Mouse (Mus musculus) myocyte (in vitro differentiated cells): ENCODE data around the gene Oard1. TPM values are rescaled to one million over a fixed set of nuclear protein-coding genes. Genes with fewer than 3 reads are reported as not detected.

Experiments used
- H3K27me3 ChIP-seq: one replicate; pipeline ENCODE4 v1.6.1; 2011; ENCODE audit not compliant: control insufficient read depth, insufficient read depth, insufficient read length
- H3K36me3 ChIP-seq: one replicate; pipeline ENCODE4 v1.6.1; 2011; ENCODE audit not compliant: control insufficient read depth, insufficient read depth
- H3K4me2 ChIP-seq: one replicate; pipeline ENCODE4 v1.6.1; 2011; ENCODE audit warnings: low read depth, control low read depth
- H3K4me3 ChIP-seq: one replicate; pipeline ENCODE4 v1.5.1; 2011; ENCODE audit warnings: mild to moderate bottlenecking, control low read depth, moderate library complexity
- H3K79me2 ChIP-seq: one replicate; pipeline ENCODE4 v1.6.1; 2011; ENCODE audit not compliant: control insufficient read depth, insufficient read depth
- H3ac ChIP-seq: one replicate; pipeline ENCODE4 v1.6.1; 2011; ENCODE audit not compliant: control insufficient read depth, insufficient read length
- CEBPB ChIP-seq: IDR thresholded peaks from 2 replicates; pipeline ENCODE4 v1.6.1; 2011; ENCODE audit warnings: mild to moderate bottlenecking, moderate library complexity; ENCODE audit not compliant: poor library complexity, insufficient read depth, severe bottlenecking
- E2F4 ChIP-seq: IDR thresholded peaks from one replicate; pipeline ENCODE4 v1.6.1; 2011; ENCODE audit warnings: mild to moderate bottlenecking, control low read depth, moderate library complexity; ENCODE audit not compliant: insufficient read depth
- MAX ChIP-seq: IDR thresholded peaks from one replicate; pipeline ENCODE4 v1.6.1; 2011; ENCODE audit warnings: low read depth, mild to moderate bottlenecking, control low read depth
- MYOD1 ChIP-seq, 3 experiments: IDR thresholded peaks; one replicate each; pipeline ENCODE4 v1.6.1; 2011; ENCODE audit warnings: control low read depth in 2 of 3, low read depth in 2 of 3, mild to moderate bottlenecking in 2 of 3, moderate library complexity in 1 of 3; ENCODE audit not compliant: insufficient read length in 2 of 3, control insufficient read depth in 1 of 3
- MYOG ChIP-seq, 3 experiments: IDR thresholded peaks; one replicate each; pipeline ENCODE4 v1.6.1; 2011; ENCODE audit warnings: control low read depth in 2 of 3, low read depth in 2 of 3, mild to moderate bottlenecking in 2 of 3; ENCODE audit not compliant: insufficient read length in 2 of 3, control insufficient read depth in 1 of 3, insufficient read depth in 1 of 3
- POLR2A ChIP-seq: IDR thresholded peaks from one replicate; pipeline ENCODE4 v1.6.1; 2011; ENCODE audit warnings: low read depth, mild to moderate bottlenecking, control low read depth, moderate library complexity; ENCODE audit not compliant: insufficient read length
- POLR2AphosphoS2 ChIP-seq: IDR thresholded peaks from one replicate; pipeline ENCODE4 v1.6.1; 2011; ENCODE audit warnings: low read depth, control low read depth; ENCODE audit not compliant: insufficient read length
- REST ChIP-seq: IDR thresholded peaks from one replicate; pipeline ENCODE4 v1.6.1; 2011; ENCODE audit warnings: mild to moderate bottlenecking, control low read depth, moderate library complexity; ENCODE audit not compliant: insufficient read depth, insufficient read length
- SRF ChIP-seq: IDR thresholded peaks from one replicate; pipeline ENCODE4 v1.6.1; 2011; ENCODE audit warnings: low read depth; ENCODE audit not compliant: control insufficient read depth, insufficient read length
- TCF12 ChIP-seq: IDR thresholded peaks from one replicate; pipeline ENCODE4 v1.6.1; 2011; ENCODE audit warnings: mild to moderate bottlenecking, control low read depth; ENCODE audit not compliant: poor library complexity, insufficient read depth, severe bottlenecking
- TCF3 ChIP-seq: IDR thresholded peaks from one replicate; pipeline ENCODE4 v1.6.1; 2011; ENCODE audit warnings: low read depth, control low read depth; ENCODE audit not compliant: insufficient read length
- USF1 ChIP-seq: IDR thresholded peaks from one replicate; pipeline ENCODE4 v1.6.1; 2011; ENCODE audit warnings: low read depth, mild to moderate bottlenecking, control low read depth, moderate library complexity
- polyA plus RNA-seq: library from polyadenylated mRNA; unstranded; fragments of >200 nt; fragmentation: generic; extraction: Trizol; gene quantifications from one replicate; pipeline ENCODE4 v1.2.1, GENCODE M21; 2012; ENCODE audit warnings: missing spikeins

Gene Oard1
- polyA plus RNA-seq, 1 experiment: 7.5 TPM

GRCm38 (mm10) chr17:48407154-48407553 is 2.7 kb upstream of the Oard1 start:
- Histone ChIP-seq H3K4me3 (no peak overlapping the region), H3K79me2 (peaks cover 62% of the 10 kb centered on the region), H3K4me2 (peak overlapping the region; percentile 81), H3ac (no peak overlapping the region), H3K36me3 (peaks cover 6% of the 10 kb centered on the region), H3K27me3 (no peaks in the 10 kb centered on the region)
- TF ChIP-seq E2F4 (no peak), POLR2AphosphoS2 (no peak), TCF12 (no peak)

GRCm38 (mm10) chr17:48407910-48408525 is 1.8 kb upstream of the Oard1 start:
- Histone ChIP-seq H3ac (peak overlapping the region; percentile 60), H3K36me3 (peaks cover 4% of the 10 kb centered on the region), H3K4me2 (peak overlapping the region; percentile 81), H3K79me2 (peaks cover 54% of the 10 kb centered on the region), H3K27me3 (no peaks in the 10 kb centered on the region), H3K4me3 (peak overlapping the region; percentile 66)
- TF ChIP-seq CEBPB: no peak
- no peak for TF ChIP-seq MYOD1 (IDR thresholded peaks at IDR 0.05; ENCODE audit: control insufficient read depth in 1 of 3, insufficient read length in 2 of 3, low read depth in 2 of 3)
- no peak for TF ChIP-seq MYOG (IDR thresholded peaks at IDR 0.05; ENCODE audit: control insufficient read depth in 1 of 3, insufficient read depth in 1 of 3, insufficient read length in 2 of 3, low read depth in 2 of 3)
- no peak for TF ChIP-seq MAX
- no peak for TF ChIP-seq POLR2AphosphoS2
- no peak for TF ChIP-seq USF1
- no peak for TF ChIP-seq POLR2A
- no peak for TF ChIP-seq TCF3
- TF ChIP-seq E2F4: no peak
- TF ChIP-seq REST: no peak
- TF ChIP-seq TCF12: no peak
- TF ChIP-seq SRF: no peak

- TF ChIP-seq USF1: no peak
- TF ChIP-seq SRF: no peak
- peak; percentile 54 for TF ChIP-seq POLR2A
- TF ChIP-seq MAX: no peak
- no peak for TF ChIP-seq TCF3
- peak; percentile 29 for TF ChIP-seq E2F4
- peak; percentile 47 for TF ChIP-seq POLR2AphosphoS2
- no peak for TF ChIP-seq MYOG (IDR thresholded peaks at IDR 0.05; ENCODE audit: control insufficient read depth in 1 of 3, insufficient read depth in 1 of 3, insufficient read length in 2 of 3, low read depth in 2 of 3)
- no peak for TF ChIP-seq MYOD1 (IDR thresholded peaks at IDR 0.05; ENCODE audit: control insufficient read depth in 1 of 3, insufficient read length in 2 of 3, low read depth in 2 of 3)
- TF ChIP-seq TCF12: no peak
- peak overlapping the region; percentile 60 for H3ac ChIP-seq
Observed at GRCm38 (mm10) chr17:48408526-48409291, 1.1 kb upstream of the Oard1 start.

GRCm38 (mm10) chr17:48410299-48410785 is 528 bp downstream of the Oard1 start:
- Histone ChIP-seq H3K79me2 (peaks cover 35% of the 10 kb centered on the region), H3ac (peak overlapping the region; percentile 60), H3K4me3 (peak overlapping the region; percentile 66), H3K36me3 (peaks cover 7% of the 10 kb centered on the region), H3K4me2 (peak overlapping the region; percentile 91), H3K27me3 (no peaks in the 10 kb centered on the region)
- TF ChIP-seq MYOG (IDR thresholded peaks at IDR 0.05; ENCODE audit: control insufficient read depth in 1 of 3, insufficient read depth in 1 of 3, insufficient read length in 2 of 3, low read depth in 2 of 3) (no peak), SRF (no peak), TCF12 (no peak), CEBPB (no peak), POLR2AphosphoS2 (no peak), REST (no peak), MYOD1 (IDR thresholded peaks at IDR 0.05; ENCODE audit: control insufficient read depth in 1 of 3, insufficient read length in 2 of 3, low read depth in 2 of 3) (no peak), POLR2A (no peak), TCF3 (no peak)

More at GRCm38 (mm10) chr17:48408526-48409291, 1.1 kb upstream of the Oard1 start:
- peak overlapping the region; percentile 81 for H3K4me2 ChIP-seq
- H3K36me3 ChIP-seq: peaks cover 4% of the 10 kb centered on the region
- no peaks in the 10 kb centered on the region for H3K27me3 ChIP-seq
- peaks cover 52% of the 10 kb centered on the region for H3K79me2 ChIP-seq
- peak overlapping the region; percentile 66 for H3K4me3 ChIP-seq
